Mouse (Mus musculus): ENCODE data around the gene Inppl1. TPM values are rescaled to one million over a fixed set of nuclear protein-coding genes. Genes with fewer than 3 reads are reported as not detected.

Inppl1 gene
- total RNA-seq, 2 experiments from 2014 or later, result 6.5 to 11.7 TPM

GRCm38 (mm10) chr7:101777053-101777452, 61.0 kb downstream of the Inppl1 start:
- ATAC-seq (replicated peaks; ENCODE audit: poor library complexity, severe bottlenecking), result peak; percentile 30; the same call in 1 of the 2 replicates

- no peak for ATAC-seq (replicated peaks; ENCODE audit: poor library complexity, severe bottlenecking)
These were observed 65.3 kb downstream of the Inppl1 start for GRCm38 (mm10) chr7:101772687-101773086.

Other genes with a start within 250 kb of the Inppl1 start
- gene Clpb, start 174.6 kb downstream of the Inppl1 start, total RNA-seq (2014; fragmentation: Nextera tagmentation), result 19.3 and 19.6 TPM in 2 replicates
- gene Clpb, start 174.6 kb downstream of the Inppl1 start, total RNA-seq (2017), result 40.6 and 60.0 TPM in 2 replicates
- not detected in 2 replicates for gene Phox2a, start 19.9 kb downstream of the Inppl1 start, total RNA-seq (2014; fragmentation: Nextera tagmentation)
- gene Phox2a, start 19.9 kb downstream of the Inppl1 start, total RNA-seq (2017), result not detected in 2 replicates
- gene Folr2, start 19.0 kb upstream of the Inppl1 start, total RNA-seq (2014; fragmentation: Nextera tagmentation), result not detected in 2 replicates
- not detected in 2 replicates for gene Folr2, start 19.0 kb upstream of the Inppl1 start, total RNA-seq (2017)
- 111 and 144 TPM in 2 replicates for gene Anapc15, start 25.5 kb upstream of the Inppl1 start, total RNA-seq (2014; fragmentation: Nextera tagmentation)
- 80.1 and 145 TPM in 2 replicates for gene Anapc15, start 25.5 kb upstream of the Inppl1 start, total RNA-seq (2017)
- gene Folr1, start 32.6 kb upstream of the Inppl1 start, total RNA-seq (2014; fragmentation: Nextera tagmentation), result not detected in 2 replicates
- not detected in 2 replicates for gene Folr1, start 32.6 kb upstream of the Inppl1 start, total RNA-seq (2017)
- gene Lamtor1, start 67.7 kb upstream of the Inppl1 start, total RNA-seq (2014; fragmentation: Nextera tagmentation), result 76.6 and 89.7 TPM in 2 replicates
- 70.9 and 91.7 TPM in 2 replicates for gene Lamtor1, start 67.7 kb upstream of the Inppl1 start, total RNA-seq (2017)
- not detected in 2 replicates for gene Tomt, start 68.1 kb upstream of the Inppl1 start, total RNA-seq (2014; fragmentation: Nextera tagmentation)
- gene Tomt, start 68.1 kb upstream of the Inppl1 start, total RNA-seq (2017), result 0.09 TPM in 1 of 2 replicates, not detected in the other
- 4.0 and 6.1 TPM in 2 replicates for gene Lrrc51, start 95.7 kb upstream of the Inppl1 start, total RNA-seq (2014; fragmentation: Nextera tagmentation)
- gene Lrrc51, start 95.7 kb upstream of the Inppl1 start, total RNA-seq (2017), result 3.8 TPM in 1 of 2 replicates, not detected in the other
- gene Numa1, start 95.9 kb upstream of the Inppl1 start, total RNA-seq (2014; fragmentation: Nextera tagmentation), result 114 and 116 TPM in 2 replicates
- 153 and 204 TPM in 2 replicates for gene Numa1, start 95.9 kb upstream of the Inppl1 start, total RNA-seq (2017)
- 5.8 and 12.6 TPM in 2 replicates for gene Il18bp, start 180.5 kb upstream of the Inppl1 start, total RNA-seq (2014; fragmentation: Nextera tagmentation)
- gene Il18bp, start 180.5 kb upstream of the Inppl1 start, total RNA-seq (2017), result 1.1 and 3.7 TPM in 2 replicates
- 11.2 and 13.2 TPM in 2 replicates for gene Rnf121, start 227.2 kb upstream of the Inppl1 start, total RNA-seq (2014; fragmentation: Nextera tagmentation)
- gene Rnf121, start 227.2 kb upstream of the Inppl1 start, total RNA-seq (2017), result 12.0 and 13.1 TPM in 2 replicates
- 56.6 and 64.4 TPM in 2 replicates for gene Xndc1, start 227.3 kb upstream of the Inppl1 start, total RNA-seq (2014; fragmentation: Nextera tagmentation)
- gene Xndc1, start 227.3 kb upstream of the Inppl1 start, total RNA-seq (2017), result 17.0 and 23.2 TPM in 2 replicates
- gene Xntrpc, start 227.5 kb upstream of the Inppl1 start, total RNA-seq (2014; fragmentation: Nextera tagmentation), result 1.8 and 3.4 TPM in 2 replicates
- gene Xntrpc, start 227.5 kb upstream of the Inppl1 start, total RNA-seq (2017), result 1.5 and 2.3 TPM in 2 replicates
- gene Trpc2, start 244.9 kb upstream of the Inppl1 start, total RNA-seq (2014; fragmentation: Nextera tagmentation), result not detected in 2 replicates
- gene Trpc2, start 244.9 kb upstream of the Inppl1 start, total RNA-seq (2017), result not detected in 2 replicates